Mouse (Mus musculus) mesoderm, embryonic 11.5 days (tissue): Measurements from ENCODE around the gene Ppp1r14a.

ENCODE experiments used
- DNase-seq: peaks from one replicate; pipeline ENCODE4 v3.0.0-alpha.2; 2012; ENCODE audit warnings: low read depth, low spot score

Ppp1r14a gene

DNA sequence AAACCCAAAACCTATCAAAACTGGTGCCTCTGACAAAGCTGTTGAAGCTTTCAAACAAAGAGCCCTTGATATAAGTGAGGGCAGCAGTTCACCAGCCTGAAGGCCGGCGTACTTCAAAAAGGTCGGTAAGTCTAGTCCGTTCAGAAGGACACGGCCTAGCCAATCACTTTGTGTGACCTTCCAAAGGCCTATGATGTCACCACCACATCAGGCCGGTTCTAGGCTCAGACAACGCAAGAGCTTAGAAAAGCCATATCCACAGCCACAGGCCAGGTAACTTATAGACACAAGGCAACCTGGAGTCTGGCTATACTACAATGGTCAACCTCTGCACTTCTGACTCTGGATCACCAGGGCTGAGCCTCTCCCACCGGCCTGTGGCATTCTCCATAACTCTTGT lies 9.2 kb upstream of the Ppp1r14a start:
- no peak for DNase-seq

DNA sequence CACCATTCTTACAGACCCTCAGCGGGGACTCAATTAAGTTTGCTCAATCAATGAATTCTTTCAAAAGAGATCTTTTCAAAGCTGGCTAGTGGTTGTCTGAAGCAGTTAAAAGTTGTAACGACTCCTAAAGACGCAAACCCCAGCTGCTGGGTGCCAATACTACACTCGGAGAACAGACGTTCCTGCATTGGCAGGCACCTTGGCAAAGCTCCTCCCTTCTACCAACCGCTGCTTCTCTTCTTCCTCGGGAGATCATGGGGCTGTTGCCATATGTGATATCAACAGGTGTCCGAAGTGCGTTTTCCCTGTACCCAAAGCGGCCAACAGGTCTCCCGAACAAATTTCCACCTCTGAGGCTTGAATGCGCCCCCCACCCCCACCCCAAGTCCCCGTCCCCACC lies 8.3 kb upstream of the Ppp1r14a start:
- no peak for DNase-seq

DNA sequence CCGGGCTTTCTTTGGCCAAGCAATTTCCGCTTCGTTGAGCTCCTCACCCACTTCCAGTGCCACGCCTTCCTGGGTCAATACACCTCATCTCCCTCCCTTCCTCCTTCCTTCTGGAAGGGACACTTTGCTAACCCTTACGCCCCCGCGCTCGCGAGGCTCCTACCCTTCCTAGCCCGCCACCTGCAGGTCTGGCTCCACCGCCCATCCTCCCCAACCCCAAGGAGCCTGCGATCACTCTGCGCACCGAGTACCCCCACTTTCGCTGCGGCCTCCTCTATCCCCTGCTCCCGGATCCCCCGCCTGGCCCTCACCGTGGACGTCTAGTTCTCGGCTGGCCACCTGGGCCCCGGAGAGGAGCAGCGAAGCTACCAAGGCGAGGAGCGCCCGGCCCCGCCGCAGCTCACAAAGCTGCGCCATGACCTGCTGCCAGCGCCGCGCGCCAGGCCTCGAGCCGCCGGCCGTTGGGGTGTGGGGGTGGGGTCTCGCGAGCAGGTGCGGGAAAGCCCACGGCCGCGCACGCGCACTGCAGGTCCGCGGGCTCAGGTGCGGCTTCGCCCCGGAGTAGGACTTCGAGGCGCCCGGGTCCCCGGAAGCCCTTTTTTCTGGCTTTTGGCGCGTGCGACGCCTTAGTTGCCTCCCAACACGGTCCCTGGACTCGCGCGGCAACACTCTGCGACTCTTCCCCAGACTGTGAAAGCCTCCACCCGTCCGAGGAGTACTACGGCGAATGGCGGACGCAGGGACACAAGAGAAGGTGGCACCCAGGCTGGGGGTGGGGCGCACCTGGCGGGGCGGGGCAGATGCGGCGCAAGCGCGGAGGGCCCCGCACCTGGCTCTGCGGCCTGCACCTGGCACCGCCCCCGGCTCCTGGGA lies 7.7 kb upstream of the Ppp1r14a start, which contains the start of gene Spint2:
Gene Spint2, minus strand, starts transcription at position 712 of the 873 bp plus-strand sequence.
- DNase-seq: no peak

DNA sequence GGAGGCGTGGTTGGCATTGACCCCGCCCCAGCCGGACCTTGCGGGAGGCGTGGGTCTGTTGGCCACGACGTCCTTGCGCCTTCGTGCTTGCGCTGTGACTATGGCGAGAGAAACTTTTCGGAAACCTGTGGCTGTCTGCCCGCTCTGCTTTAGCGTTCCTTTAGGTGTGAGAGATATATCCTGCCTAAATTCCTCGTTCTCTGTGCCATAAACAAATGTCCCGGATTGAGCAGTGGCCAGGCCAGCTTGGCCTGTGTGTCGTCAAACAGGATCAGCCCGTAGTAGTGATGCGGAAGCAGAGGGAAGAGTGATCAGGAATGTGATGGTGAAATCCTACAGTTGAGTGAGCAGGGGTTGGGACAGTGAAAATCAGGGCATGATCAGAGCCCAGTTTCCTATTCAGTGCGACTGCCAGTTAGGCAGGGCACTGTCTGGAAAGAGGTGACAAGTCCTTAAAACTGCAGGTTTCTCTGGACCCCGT lies 7.0 kb upstream of the Ppp1r14a start:
- DNase-seq: no peak

DNA sequence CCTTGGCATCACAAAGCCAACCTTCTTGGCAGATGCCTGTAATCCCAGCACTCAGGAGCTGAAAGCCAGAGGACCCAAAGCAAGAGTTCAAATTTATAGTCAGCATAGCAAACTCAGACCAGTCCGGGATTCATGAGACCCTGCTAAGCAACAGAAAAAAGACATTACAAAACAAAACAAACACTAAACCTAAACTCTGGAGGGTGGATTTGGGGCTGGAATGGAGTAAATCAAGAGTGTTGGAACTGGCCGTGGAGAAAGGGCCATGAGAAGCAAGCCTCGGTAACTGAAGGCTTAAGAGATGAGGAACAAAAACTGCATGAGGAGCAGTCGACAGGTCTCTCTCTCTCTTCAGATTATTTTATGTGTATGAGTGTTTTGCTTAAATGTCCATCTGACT lies 5.2 kb upstream of the Ppp1r14a start:
- no peak for DNase-seq

DNA sequence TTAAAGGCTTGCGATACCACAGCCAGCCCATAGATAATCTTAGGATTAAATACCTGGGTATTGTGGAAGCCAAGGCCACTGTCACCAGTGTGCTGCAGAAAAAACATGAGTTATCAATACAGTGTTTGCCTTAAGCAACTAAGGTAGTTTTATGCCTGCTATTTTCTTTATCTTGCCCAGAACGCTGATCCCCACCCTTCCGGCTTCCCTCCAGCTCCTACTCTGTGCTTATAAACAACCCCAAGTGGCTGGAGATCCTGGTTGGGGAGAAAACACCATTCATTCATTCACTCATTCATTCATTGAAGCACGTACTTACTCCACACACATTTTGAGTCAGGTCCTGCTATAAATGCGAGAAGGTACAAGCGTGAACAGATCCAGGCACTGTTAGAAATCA lies 4.6 kb upstream of the Ppp1r14a start:
- DNase-seq: no peak

DNA sequence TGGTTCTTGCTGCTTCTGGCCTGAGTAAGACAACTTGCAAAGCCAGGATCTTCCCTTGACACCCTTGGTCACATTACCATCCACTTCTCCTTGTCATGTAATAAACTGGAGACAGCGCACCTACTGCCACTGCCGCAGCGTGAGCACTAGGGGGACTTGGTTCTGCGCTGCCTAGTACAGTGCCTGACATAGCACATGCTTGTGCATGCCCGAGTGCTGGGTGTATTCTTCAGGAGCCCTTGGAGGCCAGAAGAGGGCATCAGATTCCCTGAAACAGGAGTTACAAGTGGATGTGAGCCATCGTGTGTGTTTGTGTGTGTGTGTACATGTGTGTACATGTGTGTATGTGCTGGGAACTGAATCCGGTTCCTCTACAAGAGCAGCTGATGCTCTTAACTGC lies 1.6 kb upstream of the Ppp1r14a start:
- no peak for DNase-seq

DNA sequence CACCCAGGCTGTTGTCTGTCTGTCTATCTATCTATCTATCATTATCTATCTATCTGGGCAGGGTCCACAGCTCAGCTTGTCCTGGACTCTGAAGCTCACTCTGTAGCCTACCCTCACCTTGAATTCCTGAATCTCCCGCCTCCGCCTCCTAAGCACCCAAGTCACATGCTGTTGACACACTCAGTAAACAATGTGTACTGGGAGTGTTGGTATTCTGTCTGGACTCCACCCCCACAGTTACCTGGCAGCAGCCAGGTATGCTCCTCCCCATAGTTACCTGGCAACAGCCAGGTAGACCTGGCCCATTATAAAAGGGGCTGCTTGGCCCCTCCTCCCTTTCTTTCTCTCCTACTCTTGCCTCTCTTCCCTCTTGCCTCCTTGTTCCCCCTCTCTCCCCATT lies 1.0 kb upstream of the Ppp1r14a start:
- DNase-seq: no peak

DNA sequence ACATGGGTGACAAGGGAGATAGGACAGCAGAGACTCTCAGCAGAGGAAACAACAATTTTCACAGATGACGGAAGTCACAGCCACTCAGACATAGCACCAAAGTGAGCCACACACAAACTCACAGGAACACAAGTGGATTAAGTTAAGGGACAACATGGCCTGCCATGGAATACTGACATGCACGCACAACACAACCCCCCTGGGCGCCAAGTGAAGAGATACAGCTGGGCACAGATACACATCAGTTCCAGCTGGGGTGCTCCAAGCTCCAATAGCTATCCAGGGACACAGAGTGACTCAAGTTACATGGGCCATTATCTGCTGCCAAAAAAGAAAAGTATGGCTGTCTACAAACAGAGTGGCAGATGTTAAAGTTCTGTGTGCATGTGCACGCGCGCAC lies 748 bp downstream of the Ppp1r14a start:
- DNase-seq: no peak

DNA sequence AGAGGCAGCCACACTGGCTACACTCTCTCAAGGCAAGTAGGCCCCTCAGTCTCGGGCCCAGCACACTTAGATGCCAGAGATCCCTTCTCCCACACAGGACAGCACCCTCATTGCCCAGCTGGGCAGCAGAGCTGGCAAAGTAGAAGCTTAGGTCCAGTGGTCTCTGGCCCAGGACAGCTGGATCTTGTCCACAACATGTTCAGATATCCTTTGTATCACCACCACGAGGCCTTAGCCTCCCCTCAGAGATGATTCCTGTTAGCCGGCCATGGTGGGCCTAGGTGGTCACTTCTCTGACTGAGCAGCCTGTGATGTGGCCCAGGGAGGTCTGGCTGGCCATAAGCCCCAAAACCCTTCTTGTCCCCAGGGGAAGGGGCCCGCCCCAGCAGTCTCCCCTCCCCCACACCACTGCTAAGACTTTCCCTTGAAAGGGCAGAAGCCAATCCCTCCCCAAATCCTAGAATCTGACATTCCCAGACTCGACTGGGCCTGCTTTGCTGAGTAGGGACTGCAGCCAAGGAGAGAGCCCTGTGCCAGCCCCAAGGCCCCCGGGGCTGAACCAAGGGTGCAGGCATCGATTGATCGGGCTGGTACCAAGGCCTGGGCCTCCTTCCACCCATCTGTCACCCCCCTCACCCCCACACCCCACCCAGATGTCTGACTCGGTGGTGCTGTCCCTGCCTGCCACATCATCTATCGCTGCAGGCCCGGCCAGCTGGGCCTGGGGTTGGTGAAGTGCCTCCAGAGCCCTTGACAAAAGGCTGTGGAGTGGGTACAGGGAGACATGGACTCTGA lies 1.8 kb downstream of the Ppp1r14a start:
- DNase-seq: no peak

DNA sequence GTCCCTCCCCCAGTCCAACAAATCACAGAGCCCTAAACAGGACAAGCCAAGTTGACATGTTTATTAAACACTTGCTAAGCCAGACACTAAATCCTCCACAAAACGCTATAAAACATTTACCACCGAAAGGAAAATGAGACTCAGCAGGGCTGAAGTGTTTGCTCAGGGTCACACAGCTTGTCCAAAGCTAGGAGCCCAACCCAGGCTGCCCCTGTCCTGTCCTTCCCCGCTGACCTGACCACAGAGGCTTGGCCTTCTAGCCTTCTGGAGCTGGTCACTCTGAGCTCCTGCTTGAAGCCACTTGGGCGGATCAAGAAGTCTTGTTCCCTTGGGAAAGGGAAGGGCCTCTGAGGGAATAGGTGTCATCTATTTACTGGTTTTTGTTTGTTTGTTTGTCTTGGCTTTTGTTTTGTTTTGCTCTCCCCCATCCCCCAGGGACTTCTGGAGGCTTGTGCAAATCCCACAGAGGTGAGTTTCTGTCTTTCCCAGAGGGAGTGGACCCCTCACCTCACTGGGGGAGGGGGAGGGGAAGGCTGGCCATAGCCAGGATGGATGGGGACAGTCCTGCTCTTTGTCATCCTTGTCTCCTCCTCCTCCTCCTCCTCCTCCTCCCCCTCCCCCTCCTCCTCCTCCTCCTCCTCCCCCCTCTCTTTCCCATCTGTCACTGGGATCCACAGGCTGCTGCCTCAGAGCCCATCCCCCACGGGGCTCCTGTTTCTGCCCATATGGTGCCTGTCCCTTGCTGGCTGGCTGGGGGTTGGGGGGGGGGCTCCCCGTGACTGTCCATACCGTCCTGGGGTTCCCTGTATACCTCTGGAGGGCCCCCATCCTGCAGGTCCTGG lies 2.7 kb downstream of the Ppp1r14a start:
- DNase-seq: no peak

DNA sequence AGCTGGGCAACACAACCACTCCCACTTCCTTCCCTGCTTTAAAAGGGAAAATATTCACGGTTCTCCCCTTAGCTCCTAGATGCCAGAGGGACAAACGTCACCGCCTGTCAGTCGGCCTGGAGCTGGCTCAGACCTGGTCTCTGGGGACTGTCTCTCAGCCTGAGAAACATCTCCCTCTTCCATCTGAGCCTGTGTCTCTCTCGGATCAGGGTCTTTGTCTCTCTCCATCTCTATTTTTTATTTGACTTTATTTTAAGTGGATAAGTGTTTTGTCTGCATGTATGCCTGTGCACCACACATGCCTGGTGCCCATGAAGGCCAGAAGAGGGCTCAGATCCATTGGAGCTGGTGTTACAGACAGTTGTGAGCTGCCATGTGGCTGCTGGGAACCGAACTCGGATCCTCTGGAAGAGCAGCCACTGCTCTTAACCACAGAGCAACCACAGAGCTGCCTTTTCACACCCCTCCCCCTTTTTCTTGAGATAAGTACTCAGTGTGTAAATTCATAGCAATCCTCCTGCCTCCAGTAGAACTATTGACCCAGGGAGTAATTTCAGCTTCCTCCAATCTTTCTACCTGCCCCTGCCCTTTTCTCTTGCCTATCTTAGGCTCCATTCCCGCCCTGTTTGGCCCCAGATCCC lies 3.5 kb downstream of the Ppp1r14a start:
- DNase-seq: no peak

DNA sequence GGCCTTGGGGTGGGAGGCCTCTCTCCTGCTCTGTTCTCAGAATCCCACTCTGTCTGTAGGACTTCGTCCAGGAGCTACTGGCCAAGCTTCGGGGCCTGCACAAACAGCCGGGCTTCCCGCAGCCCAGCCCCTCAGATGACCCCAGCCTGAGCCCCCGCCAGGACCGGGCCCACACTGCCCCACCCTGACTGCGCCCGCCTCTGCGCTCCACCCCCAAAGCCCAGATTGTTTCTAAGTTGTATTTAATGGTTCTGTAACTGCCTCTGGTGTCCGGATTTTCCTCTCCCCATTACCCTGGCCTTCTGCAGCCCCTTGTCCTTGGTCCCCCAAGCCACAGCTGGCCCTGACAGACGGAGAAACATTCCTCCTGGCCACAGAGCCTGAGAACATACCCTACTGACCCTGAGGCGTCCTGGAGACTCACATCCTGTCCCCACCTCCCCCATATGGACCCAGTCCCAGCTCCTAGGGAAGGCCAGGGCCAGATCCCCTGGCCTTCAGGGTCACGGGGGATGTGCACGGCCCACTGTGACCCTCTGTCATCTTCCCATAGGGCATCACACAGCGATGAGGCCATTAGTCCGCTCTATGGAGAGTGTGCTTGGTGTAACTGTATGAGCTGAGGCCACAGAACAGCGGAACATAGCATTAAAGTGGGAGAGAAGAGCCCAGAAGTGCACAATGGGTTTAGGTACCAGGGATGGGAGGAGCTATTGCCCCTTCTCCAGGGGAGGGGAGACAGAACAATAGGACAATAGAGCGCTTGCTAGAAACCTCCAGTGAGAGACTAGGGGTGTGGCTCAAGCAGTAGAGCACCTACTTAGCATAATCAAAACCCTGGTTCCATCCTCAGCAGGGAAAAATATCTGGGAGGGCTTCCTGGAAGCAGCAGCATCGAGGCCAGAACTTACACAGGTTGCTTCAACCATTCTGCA lies 4.3 kb downstream of the Ppp1r14a start:
- DNase-seq: no peak

DNA sequence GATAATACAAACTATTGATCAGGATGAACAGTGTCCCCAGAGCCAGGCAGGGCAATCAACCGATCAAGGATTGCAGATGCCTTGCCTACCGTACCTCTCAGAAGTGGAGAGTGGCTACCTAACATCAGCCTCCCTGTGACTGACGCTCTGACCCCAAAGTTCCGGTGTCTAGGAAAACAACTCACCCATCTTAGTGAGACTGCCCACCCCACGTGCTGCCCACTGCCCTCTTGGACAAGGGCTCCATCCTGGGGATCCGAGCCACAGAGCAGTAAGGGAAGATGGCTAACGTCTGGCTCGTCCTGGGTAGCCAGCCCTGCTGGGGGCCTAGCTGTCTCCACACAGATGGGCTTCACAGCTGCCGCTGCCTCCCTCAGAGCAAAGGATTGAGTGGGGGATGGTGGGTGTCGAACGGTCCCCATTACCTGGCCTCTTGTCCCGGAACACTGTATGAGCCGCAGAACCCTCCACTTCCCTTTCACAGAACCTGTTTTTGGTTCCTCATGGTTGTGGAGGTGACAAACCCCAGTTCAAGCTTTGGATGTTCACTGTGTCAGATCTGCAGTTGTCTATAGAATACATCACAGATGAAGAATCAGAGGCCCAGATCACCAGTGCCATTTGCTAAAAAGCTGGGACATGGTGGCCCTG lies 5.1 kb downstream of the Ppp1r14a start:
- DNase-seq: no peak

DNA sequence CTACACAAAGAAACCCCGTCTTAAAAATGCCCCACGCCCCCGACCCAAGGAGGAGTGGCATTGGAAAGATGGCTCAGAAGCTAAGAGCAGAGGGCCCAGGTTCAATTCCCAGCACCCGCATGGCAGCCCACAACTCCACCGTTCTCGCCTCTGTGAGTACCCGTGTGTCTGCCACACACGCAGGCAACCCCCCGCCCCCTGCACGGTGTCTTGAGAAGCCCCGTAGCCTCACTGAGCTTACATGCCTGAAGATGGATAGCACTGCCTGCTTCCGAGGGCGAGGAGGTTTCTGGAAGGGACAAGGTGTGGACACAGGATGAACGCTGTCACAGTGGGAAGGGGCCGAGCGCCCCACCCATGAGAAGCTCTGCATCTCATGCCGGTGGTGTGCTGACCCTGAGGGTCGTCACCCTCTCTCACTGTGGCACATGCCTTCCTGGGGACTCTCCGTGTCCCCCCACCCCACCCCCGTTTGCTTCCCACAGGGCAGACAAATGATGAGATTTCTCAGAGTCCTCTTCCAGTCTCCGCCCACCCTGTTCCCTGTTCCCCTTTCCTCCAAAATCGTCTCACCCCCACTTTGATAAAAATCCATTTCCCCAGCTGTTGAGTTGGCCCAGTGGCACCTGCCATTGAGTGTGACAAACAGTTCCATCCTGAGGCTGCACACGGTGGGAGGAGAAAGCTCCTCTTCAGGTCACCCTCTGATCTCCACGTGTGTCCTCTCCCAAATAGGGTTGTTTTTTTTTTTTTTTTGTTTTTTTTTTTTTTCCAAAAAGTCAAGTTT lies 6.9 kb downstream of the Ppp1r14a start:
- no peak for DNase-seq

DNA sequence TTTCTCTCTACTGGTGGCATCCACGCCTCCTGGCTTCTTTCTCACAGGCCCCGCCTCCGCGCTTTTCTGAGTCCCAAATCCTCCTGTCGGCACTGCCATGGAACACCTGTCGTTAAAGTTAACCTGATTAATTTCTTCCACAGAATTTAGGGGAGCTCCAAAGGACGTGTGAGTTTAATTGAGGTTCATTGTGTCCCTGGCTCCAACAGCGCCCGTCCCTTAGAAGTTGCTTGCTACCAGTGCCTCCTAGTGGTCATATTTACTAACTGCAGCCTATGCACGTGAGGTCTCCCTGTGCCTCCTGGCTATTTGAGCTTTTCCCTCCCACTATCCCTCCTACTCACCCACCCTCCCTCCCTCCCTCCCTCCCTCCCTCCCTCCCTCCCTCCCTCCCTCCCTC lies 7.9 kb downstream of the Ppp1r14a start:
- peak; percentile 87 for DNase-seq

DNA sequence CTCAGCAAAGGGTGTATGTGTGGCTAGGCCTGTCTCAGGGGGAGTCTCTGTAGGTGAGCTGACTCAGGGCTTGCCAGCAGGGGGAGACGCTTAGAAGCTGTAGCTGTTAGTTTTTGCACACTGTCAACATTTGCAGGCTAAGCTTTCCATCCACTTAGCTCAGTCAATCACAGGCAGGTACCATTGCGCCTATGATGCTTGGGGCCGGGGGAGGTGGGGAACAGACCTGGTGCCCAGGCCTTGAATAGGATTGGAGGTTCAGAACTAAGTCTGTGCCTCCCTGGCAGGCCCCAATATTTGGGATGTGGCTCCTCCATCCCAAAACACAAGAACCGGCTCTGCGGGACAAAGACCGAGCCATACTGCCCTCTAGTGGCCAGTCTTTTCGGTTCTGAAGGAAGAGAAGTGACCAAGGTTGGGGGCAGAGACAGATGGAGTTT lies 12.0 kb downstream of the Ppp1r14a start:
- peak; percentile 85 for DNase-seq

DNA sequence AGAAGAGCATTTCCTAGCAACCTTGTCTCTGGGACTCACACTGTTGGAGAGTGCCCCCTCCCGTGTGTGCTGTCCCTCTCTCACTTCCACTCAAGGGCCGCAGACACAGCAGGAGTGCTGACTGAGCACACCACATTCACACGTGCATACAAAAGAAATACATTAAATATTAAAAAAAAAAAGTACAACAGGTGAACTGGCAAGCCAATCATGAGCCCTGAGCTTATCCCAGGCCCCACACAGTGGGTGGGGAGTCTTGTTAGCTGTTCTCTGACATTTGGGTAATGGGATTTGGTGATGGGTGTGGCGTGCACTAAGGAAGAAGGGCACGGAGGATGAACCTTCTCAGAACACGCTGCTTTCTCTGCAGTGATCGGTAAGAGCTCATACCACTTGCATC lies 13.5 kb downstream of the Ppp1r14a start:
- no peak for DNase-seq
